ENCODE assay signal across 9 mouse cellular contexts in the genomic region with DNA sequence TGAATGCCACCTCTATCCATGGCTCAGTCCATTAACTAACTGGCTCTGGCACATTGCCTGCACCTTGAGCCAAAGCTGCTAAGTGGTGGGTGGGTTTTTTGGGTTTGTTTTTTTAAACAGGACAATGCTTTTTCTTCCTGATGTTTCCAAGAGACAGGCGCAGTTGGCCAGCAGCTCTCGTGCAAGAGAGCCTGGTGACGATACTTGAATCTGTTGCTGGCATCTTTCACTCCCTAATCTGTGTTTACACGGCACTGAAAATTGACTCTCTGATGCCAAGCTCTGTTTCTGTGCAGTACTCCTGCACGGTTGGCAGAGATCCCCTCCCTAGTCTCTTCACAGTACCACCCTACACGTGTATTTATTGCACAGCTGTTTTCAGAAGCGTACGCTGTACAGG. TPM values are rescaled to one million over a fixed set of nuclear protein-coding genes. Genes with fewer than 3 reads are reported as not detected.
A peak's percentile ranks its signal among the peaks of the same experiment; 100 is the strongest.
DNase-seq lines count a peak whose midpoint lies in the region; ATAC-seq lines count a peak whose summit lies in the region.
"Had no signal": no experiment of that assay in that cellular context is flagged by ENCODE, and none has a peak within 500 bp of the region (broad histone marks: within the 10 kb centered on the region; RNA-seq: fewer than 3 reads in every experiment).

No protein-coding gene starts in this region.

- no peak for DNase-seq in midbrain, embryonic 11.5 days (ENCODE audit: low spot score, missing footprints)
- peak; percentile 12 to 22 for DNase-seq in kidney, postnatal 4 days
- DNase-seq in lung, postnatal 4 days: peak; percentile 41 to 70
- DNase-seq in embryo, embryonic 9.5 days (ENCODE audit: extremely low spot score): no peak

- H3K9ac ChIP-seq in forebrain, embryonic 13.5 days: no peak overlapping the region
- no peak overlapping the region for H3K9ac ChIP-seq in forebrain, embryonic 12.5 days
- no peak overlapping the region for H3K9ac ChIP-seq in midbrain, embryonic 16.5 days (ENCODE audit: low read depth, low read length)
- H3K9ac ChIP-seq in midbrain, embryonic 11.5 days (ENCODE audit: low read length): no peak overlapping the region
- H3K9ac ChIP-seq: heart, embryonic 13.5 days had no signal

- no peaks in the 10 kb centered on the region for H3K27me3 ChIP-seq in forebrain, embryonic 13.5 days
- no peaks in the 10 kb centered on the region for H3K27me3 ChIP-seq in forebrain, embryonic 12.5 days
- H3K27me3 ChIP-seq in midbrain, embryonic 16.5 days (ENCODE audit: control insufficient read depth, insufficient read depth, low read depth, low read length): no peaks in the 10 kb centered on the region
- H3K27me3 ChIP-seq in midbrain, embryonic 11.5 days (ENCODE audit: control insufficient read depth, insufficient read depth, low read length): no peaks in the 10 kb centered on the region
- H3K27me3 ChIP-seq: heart, embryonic 13.5 days had no signal

- H3K27ac ChIP-seq in forebrain, embryonic 13.5 days: peak overlapping the region; percentile 60
- no peak overlapping the region for H3K27ac ChIP-seq in forebrain, embryonic 12.5 days
- peak overlapping the region; percentile 55 for H3K27ac ChIP-seq in midbrain, embryonic 16.5 days (ENCODE audit: low read length)
- no peak overlapping the region for H3K27ac ChIP-seq in midbrain, embryonic 11.5 days (ENCODE audit: low read depth, low read length)
- H3K27ac ChIP-seq: heart, embryonic 13.5 days had no signal

- ATAC-seq in forebrain, embryonic 13.5 days: peak; percentile 85
- no peak for ATAC-seq in forebrain, embryonic 12.5 days (ENCODE audit: low FRiP score)
- ATAC-seq in midbrain, embryonic 16.5 days: peak; percentile 72
- no peak for ATAC-seq in midbrain, embryonic 11.5 days (ENCODE audit: low FRiP score)
- no peak for ATAC-seq in activated CD4-positive, CD25-positive, alpha-beta regulatory T cell, adult 4 months

- 52% methylated on average over 8 of the region's 8 CpGs for WGBS in forebrain, embryonic 13.5 days
- WGBS in forebrain, embryonic 12.5 days: 75% methylated on average over 8 of the region's 8 CpGs
- WGBS in midbrain, embryonic 16.5 days: 56% methylated on average over 8 of the region's 8 CpGs
- WGBS in midbrain, embryonic 11.5 days: 83% methylated on average over 8 of the region's 8 CpGs

- H3K4me3 ChIP-seq in forebrain, embryonic 13.5 days: no peak overlapping the region
- H3K4me3 ChIP-seq in forebrain, embryonic 12.5 days (replicated peaks): no peak overlapping the region
- no peak overlapping the region for H3K4me3 ChIP-seq in midbrain, embryonic 16.5 days (ENCODE audit: low read depth, low read length)
- no peak overlapping the region for H3K4me3 ChIP-seq in midbrain, embryonic 11.5 days (ENCODE audit: low read depth, low read length)
- H3K4me3 ChIP-seq: heart, embryonic 13.5 days had no signal

- peaks cover 8% of the 10 kb centered on the region; the same call in 1 of the 2 replicates for H3K4me1 ChIP-seq in forebrain, embryonic 13.5 days
- no peaks in the 10 kb centered on the region for H3K4me1 ChIP-seq in forebrain, embryonic 12.5 days
- peaks cover 5% of the 10 kb centered on the region for H3K4me1 ChIP-seq in midbrain, embryonic 16.5 days (ENCODE audit: control insufficient read depth, insufficient read depth, low read length)
- no peaks in the 10 kb centered on the region for H3K4me1 ChIP-seq in midbrain, embryonic 11.5 days (ENCODE audit: control insufficient read depth, insufficient read depth, low read length)
- H3K4me1 ChIP-seq: heart, embryonic 13.5 days had no signal

- no peaks in the 10 kb centered on the region for H3K36me3 ChIP-seq in forebrain, embryonic 13.5 days (ENCODE audit: poor library complexity, severe bottlenecking)
- H3K36me3 ChIP-seq in forebrain, embryonic 12.5 days (replicated peaks): no peaks in the 10 kb centered on the region; the same call in 1 of the 2 replicates
- H3K36me3 ChIP-seq in midbrain, embryonic 16.5 days (ENCODE audit: control insufficient read depth, insufficient read depth, low read length): no peaks in the 10 kb centered on the region
- H3K36me3 ChIP-seq in midbrain, embryonic 11.5 days (ENCODE audit: control insufficient read depth, insufficient read depth, low read length): no peaks in the 10 kb centered on the region
- H3K36me3 ChIP-seq: heart, embryonic 13.5 days had no signal

- H3K4me2 ChIP-seq in forebrain, embryonic 13.5 days: no peak overlapping the region
- no peak overlapping the region for H3K4me2 ChIP-seq in forebrain, embryonic 12.5 days
- 0 out of 2 replicates have a peak overlapping the region, but pooled peaks have one; percentile 19 for H3K4me2 ChIP-seq in midbrain, embryonic 16.5 days (ENCODE audit: low read length)
- H3K4me2 ChIP-seq in midbrain, embryonic 11.5 days: no peak overlapping the region
- H3K4me2 ChIP-seq: heart, embryonic 13.5 days had no signal

- H3K9me3 ChIP-seq in forebrain, embryonic 13.5 days (replicated peaks): no peaks in the 10 kb centered on the region
- H3K9me3 ChIP-seq in forebrain, embryonic 12.5 days: no peaks in the 10 kb centered on the region
- no peaks in the 10 kb centered on the region for H3K9me3 ChIP-seq in midbrain, embryonic 16.5 days (replicated peaks; ENCODE audit: control insufficient read depth, low read length, poor library complexity, severe bottlenecking)
- H3K9me3 ChIP-seq in midbrain, embryonic 11.5 days (ENCODE audit: control insufficient read depth, low read length): no peaks in the 10 kb centered on the region
- H3K9me3 ChIP-seq: heart, embryonic 13.5 days had no signal

RNA-seq across cellular contexts. Expression of gene Chrm4, which starts 56.3 kb away (rescaled TPM):
- 0.83 and 0.88 TPM in 2 replicates for polyA plus RNA-seq in forebrain, embryonic 13.5 days (2015; fragmentation: Nextera tagmentation; extraction: Ambion mirVana)
- 0.31 and 0.72 TPM in 2 replicates for polyA plus RNA-seq in forebrain, embryonic 12.5 days (2016; fragmentation: Nextera tagmentation; extraction: Ambion mirVana)
- polyA plus RNA-seq in midbrain, embryonic 16.5 days (2015; fragmentation: Nextera tagmentation; extraction: Ambion mirVana): 0.33 and 0.34 TPM in 2 replicates
- polyA plus RNA-seq in midbrain, embryonic 11.5 days (2014; fragmentation: Nextera tagmentation; extraction: Ambion mirVana): 0.26 and 0.37 TPM in 2 replicates
- polyA plus RNA-seq in activated CD4-positive, CD25-positive, alpha-beta regulatory T cell, adult 4 months (2017; shearing (Covaris generic)): 1 to 10 TPM in 1 of 2 experiments, under 1 TPM in 1; 0.54 to 1.2 TPM
- polyA plus RNA-seq: heart, embryonic 13.5 days had no signal

Comparison
In these comparisons a context has a peak if more than half of its experiments do, and no peak if none do; other contexts are left out.
1. ATAC-seq: peak in forebrain, embryonic 13.5 days (single experiment) and midbrain, embryonic 16.5 days (single experiment); none in forebrain, embryonic 12.5 days (single experiment), midbrain, embryonic 11.5 days (single experiment) and activated CD4-positive, CD25-positive, alpha-beta regulatory T cell, adult 4 months (single experiment).
2. H3K27ac ChIP-seq: peak in forebrain, embryonic 13.5 days (single experiment) and midbrain, embryonic 16.5 days (single experiment); none in forebrain, embryonic 12.5 days (single experiment) and midbrain, embryonic 11.5 days (single experiment).
3. DNase-seq: peak in kidney, postnatal 4 days (2 of 2) and lung, postnatal 4 days (2 of 2); none in midbrain, embryonic 11.5 days (single experiment) and embryo, embryonic 9.5 days (single experiment).